In the genomic region with DNA sequence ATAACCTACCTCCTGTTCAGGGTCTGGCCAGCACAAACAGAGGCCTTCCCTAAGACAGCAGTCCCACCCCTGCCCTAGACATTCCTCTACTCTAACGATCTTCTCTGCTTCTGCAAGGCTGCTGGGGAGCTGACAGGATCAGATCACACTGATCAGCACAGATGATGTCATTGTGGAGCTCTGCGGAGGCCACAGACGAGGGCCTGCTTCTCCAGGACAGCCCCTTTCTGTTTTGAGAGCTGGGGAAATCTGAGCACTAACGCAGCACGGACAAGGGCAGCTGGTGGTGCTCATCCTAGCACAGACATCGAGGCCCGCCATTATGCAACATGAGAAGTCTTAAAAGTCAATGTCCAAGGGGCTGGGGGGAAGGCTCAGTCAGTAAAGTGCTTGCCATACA, we compare ENCODE assay signal across 11 mouse cellular contexts.
A peak's percentile ranks its signal among the peaks of the same experiment; 100 is the strongest.
DNase-seq lines count a peak whose midpoint lies in the region; ATAC-seq and TF ChIP-seq lines count a peak whose summit lies in the region.
"Had no signal": no experiment of that assay in that cellular context is flagged by ENCODE, and none has a peak within 500 bp of the region (broad histone marks: within the 10 kb centered on the region; RNA-seq: fewer than 3 reads in every experiment).

No protein-coding gene starts in this region.

- no peaks in the 10 kb centered on the region for H3K36me3 ChIP-seq in intestine, embryonic 14.5 days (ENCODE audit: control insufficient read depth, insufficient read depth, low read length)
- no peaks in the 10 kb centered on the region for H3K36me3 ChIP-seq in intestine, postnatal 0 days (ENCODE audit: control insufficient read depth, insufficient read depth)
- H3K36me3 ChIP-seq in embryonic facial prominence, embryonic 12.5 days: no peaks in the 10 kb centered on the region
- H3K36me3 ChIP-seq: forebrain, embryonic 12.5 days had no signal

- H3K4me3 ChIP-seq in intestine, embryonic 14.5 days (ENCODE audit: low read depth, low read length): no peak overlapping the region
- H3K4me3 ChIP-seq in intestine, postnatal 0 days (ENCODE audit: low read depth, low read length): no peak overlapping the region
- H3K4me3 ChIP-seq in embryonic facial prominence, embryonic 12.5 days: no peak overlapping the region
- H3K4me3 ChIP-seq: forebrain, embryonic 12.5 days had no signal

- no peak for ATAC-seq in intestine, embryonic 14.5 days (replicated peaks; ENCODE audit: low FRiP score, low TSS enrichment, low read depth)
- no peak for ATAC-seq in intestine, postnatal 0 days
- ATAC-seq in embryonic facial prominence, embryonic 12.5 days (ENCODE audit: insufficient number of reproducible peaks, insufficient read depth, low FRiP score, low TSS enrichment): peak; percentile 39; the same call in 1 of the 2 replicates

- no peaks in the 10 kb centered on the region for H3K27me3 ChIP-seq in intestine, embryonic 14.5 days (replicated peaks; ENCODE audit: control insufficient read depth, insufficient read depth, low read length)
- H3K27me3 ChIP-seq in intestine, postnatal 0 days (replicated peaks; ENCODE audit: control insufficient read depth, insufficient read depth, low read length): no peaks in the 10 kb centered on the region
- no peaks in the 10 kb centered on the region for H3K27me3 ChIP-seq in embryonic facial prominence, embryonic 12.5 days
- H3K27me3 ChIP-seq: forebrain, embryonic 12.5 days had no signal

- peak; percentile 56 for DNase-seq in intestine, embryonic 14.5 days (ENCODE audit: low spot score)
- peak; percentile 53 for DNase-seq in embryo, embryonic 10.5 days (ENCODE audit: low spot score)
- DNase-seq in neural tube, embryonic 10.5 days (ENCODE audit: extremely low spot score, low spot score): peak; percentile 24
- no peak for DNase-seq in right cerebral cortex, postnatal 25 days
- DNase-seq in spleen, postnatal 14 days (ENCODE audit: low spot score in 2 of 2): no peak
- DNase-seq: cerebellum, postnatal 25 days; kidney, adult 9 months; right cerebral cortex, postnatal 14 days had no signal

- no peaks in the 10 kb centered on the region for H3K9me3 ChIP-seq in intestine, embryonic 14.5 days (ENCODE audit: control insufficient read depth, low read length)
- H3K9me3 ChIP-seq in intestine, postnatal 0 days (ENCODE audit: control insufficient read depth): no peaks in the 10 kb centered on the region
- no peaks in the 10 kb centered on the region for H3K9me3 ChIP-seq in embryonic facial prominence, embryonic 12.5 days
- H3K9me3 ChIP-seq: forebrain, embryonic 12.5 days had no signal

- TF ChIP-seq CTCF in intestine, postnatal 0 days (IDR thresholded peaks at IDR 0.05; ENCODE audit: low read depth): no peak

- no peak overlapping the region for H3K9ac ChIP-seq in intestine, embryonic 14.5 days (ENCODE audit: low read length)
- no peak overlapping the region for H3K9ac ChIP-seq in intestine, postnatal 0 days (ENCODE audit: low read depth, low read length)
- no peak overlapping the region for H3K9ac ChIP-seq in embryonic facial prominence, embryonic 12.5 days
- H3K9ac ChIP-seq: forebrain, embryonic 12.5 days had no signal

- no peaks in the 10 kb centered on the region; the same call in 1 of the 2 replicates for H3K4me1 ChIP-seq in intestine, embryonic 14.5 days (replicated peaks; ENCODE audit: control insufficient read depth, insufficient read depth, low read length)
- no peaks in the 10 kb centered on the region for H3K4me1 ChIP-seq in intestine, postnatal 0 days (replicated peaks; ENCODE audit: control insufficient read depth, insufficient read depth, low read length)
- H3K4me1 ChIP-seq in embryonic facial prominence, embryonic 12.5 days: peaks cover 14% of the 10 kb centered on the region; the same call in 1 of the 2 replicates

- no peak overlapping the region for H3K27ac ChIP-seq in intestine, embryonic 14.5 days (ENCODE audit: low read depth)
- H3K27ac ChIP-seq in intestine, postnatal 0 days (ENCODE audit: low read depth, low read length): no peak overlapping the region
- no peak overlapping the region for H3K27ac ChIP-seq in embryonic facial prominence, embryonic 12.5 days
- H3K27ac ChIP-seq: forebrain, embryonic 12.5 days had no signal

- WGBS in intestine, embryonic 14.5 days: 12% methylated on average over 7 of the region's 7 CpGs
- WGBS in intestine, postnatal 0 days: 28% methylated on average over 7 of the region's 7 CpGs
- WGBS in embryonic facial prominence, embryonic 12.5 days: 11% methylated on average over 7 of the region's 7 CpGs

- no peak overlapping the region for H3K4me2 ChIP-seq in intestine, embryonic 14.5 days (ENCODE audit: low read length)
- no peak overlapping the region for H3K4me2 ChIP-seq in intestine, postnatal 0 days (replicated peaks; ENCODE audit: low read depth)
- no peak overlapping the region for H3K4me2 ChIP-seq in embryonic facial prominence, embryonic 12.5 days (replicated peaks)
- H3K4me2 ChIP-seq: forebrain, embryonic 12.5 days had no signal

Comparison
In these comparisons a context has a peak if more than half of its experiments do, and no peak if none do; other contexts are left out.
1. DNase-seq: peak in intestine, embryonic 14.5 days (single experiment), embryo, embryonic 10.5 days (single experiment) and neural tube, embryonic 10.5 days (single experiment); none in right cerebral cortex, postnatal 25 days (single experiment) and spleen, postnatal 14 days (0 of 2).